Mouse (Mus musculus): ENCODE measurements around the gene Fgf5. TPM values are rescaled to one million over a fixed set of nuclear protein-coding genes. Genes with fewer than 3 reads are reported as not detected.

Fgf5 gene
- total and polyA plus RNA-seq, 3 experiments, result 0.04 to 0.55 (median 0.27) TPM

DNA sequence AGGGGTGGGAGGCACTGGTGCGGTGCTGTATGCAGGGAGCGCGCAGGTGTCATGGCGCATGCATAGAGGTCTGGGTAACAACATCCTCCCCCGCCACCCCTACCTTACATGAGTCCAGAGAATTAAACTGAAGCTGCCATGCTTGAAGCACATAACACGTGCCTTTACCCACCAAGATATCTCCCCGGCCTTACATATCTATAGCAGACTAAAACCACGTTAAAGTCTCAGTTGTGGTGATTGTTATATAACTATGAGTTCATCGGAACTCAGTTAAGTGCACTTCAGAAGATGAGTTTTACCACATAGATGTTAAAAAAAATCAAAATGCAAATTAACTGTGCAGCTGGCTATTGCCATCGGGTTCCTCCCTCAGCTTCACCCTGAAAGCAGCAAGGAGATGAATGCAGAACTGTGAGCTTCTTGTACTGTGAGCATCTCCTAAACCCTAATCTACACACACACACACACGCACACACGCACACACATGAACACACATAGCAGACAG lies 12.6 kb upstream of the Fgf5 start:
- dilution Hi-C loops (cut with MboI; ENCODE audit: extremely low pct_ligation_motif_present, extremely low pct_unique_long_range_greater_than_20kb, low sequenced_read_pairs), result no loop called here
- Histone ChIP-seq H3K4me2 (ENCODE audit: insufficient read depth, low read depth, poor library complexity, severe bottlenecking) (peak overlapping the region; percentile 62), H3K36me3 (replicated peaks in 1 of 2; ENCODE audit: control insufficient read depth in 1 of 2, insufficient read depth in 1 of 2, low read length in 1 of 2) (no peaks in the 10 kb centered on the region), H3K4me1 (ENCODE audit: control insufficient read depth in 1 of 2, insufficient read depth in 2 of 2) (peaks cover 10 to 41% of the 10 kb centered on the region in 2 experiments), H3K79me2 (replicated peaks; ENCODE audit: control insufficient read depth, extremely low read depth, insufficient read depth, poor library complexity, severe bottlenecking) (no peaks in the 10 kb centered on the region), H3K27me3 (replicated peaks) (no peaks in the 10 kb centered on the region), H3K4me3 (replicated peaks in 1 of 3; ENCODE audit: low read depth in 2 of 3, low read length in 2 of 3, poor library complexity in 1 of 3) (peak overlapping the region in 2 of 3 experiments; percentile 22 to 30), H3K27ac (ENCODE audit: insufficient read depth, low read depth) (peak overlapping the region; percentile 47; the same call in 1 of the 2 replicates), H3K9me3 (replicated peaks; ENCODE audit: low read length) (peaks cover 4% of the 10 kb centered on the region), H3K9ac (ENCODE audit: insufficient read depth, low read depth) (no peak overlapping the region; the same call in 1 of the 2 replicates)
- in situ Hi-C loops (cut with MboI; ENCODE audit: low pct_ligation_motif_present, low pct_unique_long_range_greater_than_20kb, low sequenced_read_pairs), result no loop called here
- TF ChIP-seq TCF12 (IDR thresholded peaks at IDR 0.05; ENCODE audit: low read depth, low read length) (peak; percentile 49), MAZ (IDR thresholded peaks at IDR 0.05; ENCODE audit: low read depth, low read length) (no peak), SMC3 (IDR thresholded peaks at IDR 0.05; ENCODE audit: low read depth, low read length) (no peak), ELF1 (IDR thresholded peaks at IDR 0.05; ENCODE audit: low read depth, low read length) (no peak), ZC3H11A (IDR thresholded peaks at IDR 0.05; ENCODE audit: low read depth, low read length) (no peak), HCFC1 (IDR thresholded peaks at IDR 0.05; ENCODE audit: low read depth, low read length) (peak; percentile 22; the same call in 1 of the 2 replicates), UBTF (IDR thresholded peaks at IDR 0.05; ENCODE audit: low read depth, low read length) (no peak), RCOR1 (conservative IDR thresholded peaks at IDR 0.05; ENCODE audit: low read depth, low read length) (0 out of 2 replicates have a peak, but pooled peaks have one; percentile 18), KAT2A (IDR thresholded peaks at IDR 0.05; ENCODE audit: insufficient replicate concordance, low read length) (no peak), MAFK (IDR thresholded peaks at IDR 0.05; ENCODE audit: insufficient replicate concordance, low read length) (no peak), JUND (conservative IDR thresholded peaks at IDR 0.05; ENCODE audit: low read depth, low read length) (0 out of 2 replicates have a peak, but pooled peaks have one; percentile 6), ZNF384 (IDR thresholded peaks at IDR 0.05; ENCODE audit: low read depth, low read length) (peak; percentile 87), MYC (IDR thresholded peaks at IDR 0.05; ENCODE audit: low read depth, low read length) (peak; percentile 86), USF1 (IDR thresholded peaks at IDR 0.05; ENCODE audit: low read depth, low read length) (no peak), NRF1 (IDR thresholded peaks at IDR 0.05; ENCODE audit: low read depth, low read length) (peak; percentile 38; the same call in 1 of the 2 replicates), MXI1 (IDR thresholded peaks at IDR 0.05; ENCODE audit: low read depth, low read length) (0 out of 2 replicates have a peak, but pooled peaks have one; percentile 24), ZKSCAN1 (IDR thresholded peaks at IDR 0.05; ENCODE audit: borderline replicate concordance, low read depth, low read length) (no peak), SIN3A (IDR thresholded peaks at IDR 0.05; ENCODE audit: low read length) (no peak), ETS1 (conservative IDR thresholded peaks at IDR 0.05; ENCODE audit: low read depth, low read length) (peak; percentile 46; the same call in 1 of the 2 replicates), MEF2A (IDR thresholded peaks at IDR 0.05; ENCODE audit: borderline replicate concordance, low read depth, low read length) (no peak; the same call in none of the 2 replicates), USF2 (conservative IDR thresholded peaks at IDR 0.05; ENCODE audit: low read depth, low read length) (no peak), POLR2A (IDR thresholded peaks at IDR 0.05; ENCODE audit: low read depth, low read length) (no peak), BHLHE40 (IDR thresholded peaks at IDR 0.05; ENCODE audit: low read depth, low read length) (peak; percentile 84), IRF4 (IDR thresholded peaks at IDR 0.05; ENCODE audit: low read depth, low read length) (no peak; the same call in 1 of the 2 replicates), GABPA (IDR thresholded peaks at IDR 0.05; ENCODE audit: insufficient replicate concordance, low read depth, low read length) (no peak), TBP (conservative IDR thresholded peaks at IDR 0.05; ENCODE audit: low read depth, low read length) (0 out of 2 replicates have a peak, but pooled peaks have one; percentile 16), CHD2 (IDR thresholded peaks at IDR 0.05; ENCODE audit: low read length) (no peak), E2F4 (IDR thresholded peaks at IDR 0.05; ENCODE audit: insufficient replicate concordance, low read depth, low read length) (no peak), EP300 (IDR thresholded peaks at IDR 0.05; ENCODE audit: low read length) (peak; percentile 71; the same call in 1 of the 2 replicates), JUN (IDR thresholded peaks at IDR 0.05; ENCODE audit: insufficient read depth, low read depth, low read length) (no peak), PAX5 (IDR thresholded peaks at IDR 0.05; ENCODE audit: low read length) (no peak), CHD1 (IDR thresholded peaks at IDR 0.05; ENCODE audit: low read depth, low read length) (no peak), POLR2AphosphoS2 (IDR thresholded peaks at IDR 0.05; ENCODE audit: low read depth, low read length) (no peak), ZMIZ1 (IDR thresholded peaks at IDR 0.05; ENCODE audit: low read depth, low read length) (no peak), MAX (IDR thresholded peaks at IDR 0.05; ENCODE audit: low read length) (peak; percentile 90), RAD21 (IDR thresholded peaks at IDR 0.05; ENCODE audit: low read depth, low read length) (no peak), CTCF (conservative IDR thresholded peaks at IDR 0.05 in 1 of 2, IDR thresholded peaks at IDR 0.05 in 1 of 2; ENCODE audit: low read depth in 2 of 2, low read length in 2 of 2) (no peak), NELFE (IDR thresholded peaks at IDR 0.05; ENCODE audit: low read depth, low read length) (no peak)
- peak; percentile 70 for DNase-seq (ENCODE audit: extremely low read depth)
